Mouse (Mus musculus): ENCODE measurements at regions not wholly inside any gene's neighbourhood (a gene's known extent, or its start where the extent isn't known, plus 50 kb on each side); places are given as distances from the start of the nearest gene placed in this dataset.
A peak's percentile ranks its signal among the peaks of the same experiment; 100 is the strongest.

DNA sequence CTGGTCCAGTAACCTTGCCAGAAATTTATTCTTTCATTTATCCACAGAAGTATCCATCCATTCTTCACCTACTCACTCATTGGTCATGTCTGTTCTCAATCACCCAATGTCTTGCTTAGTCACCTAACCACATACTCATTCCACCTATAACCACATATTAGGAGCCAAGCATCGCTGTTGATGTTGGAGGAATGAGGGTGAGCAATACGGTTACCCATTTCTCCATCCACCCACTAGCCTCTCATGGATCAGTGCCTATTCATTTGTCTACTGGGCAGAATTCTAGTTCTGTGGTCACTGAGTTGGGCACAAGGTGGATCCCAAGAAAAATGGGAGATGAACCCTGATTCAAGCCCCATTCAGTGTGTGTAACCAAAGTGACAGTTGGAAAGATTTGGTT, 375.6 kb upstream of the Maf start:
- intact Hi-C loops (cut with DNase I) = no loop called here
- no peak for DNase-seq (ENCODE audit: extremely low spot score in 1 of 2, low spot score in 2 of 2)
- no peak overlapping the region for H3K27ac ChIP-seq
- no peak overlapping the region for H3K4me3 ChIP-seq
- no peak for TF ChIP-seq CTCF (IDR thresholded peaks at IDR 0.05)

DNA sequence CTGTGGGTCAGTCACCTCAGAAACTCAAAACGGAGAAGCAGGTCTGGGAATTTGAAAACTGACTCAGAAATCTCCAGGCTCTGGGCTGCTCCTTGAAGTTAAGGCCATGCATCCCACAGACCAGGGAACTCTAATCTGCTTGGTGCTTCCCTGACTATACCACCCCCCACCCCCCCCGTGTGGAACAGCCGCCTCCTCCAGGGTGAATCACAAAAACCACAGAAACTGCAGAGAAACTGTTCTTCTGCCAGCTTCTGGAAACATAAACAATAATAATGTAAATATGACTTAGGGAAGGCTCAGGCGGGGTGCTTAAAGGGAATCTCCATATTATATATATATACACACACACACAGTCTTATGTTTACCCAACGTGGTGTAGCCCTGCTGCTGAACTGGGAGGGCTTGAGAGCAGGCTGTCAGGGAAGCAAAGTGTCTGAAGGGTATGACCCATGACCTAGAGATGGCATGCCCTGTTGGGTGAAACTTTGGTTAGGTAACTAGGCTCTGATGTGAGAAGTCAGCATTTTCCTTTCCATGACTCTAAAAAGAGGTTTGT, 371.3 kb upstream of the Maf start:
- intact Hi-C loops (cut with DNase I) = no loop called here
- no peak overlapping the region for H3K27ac ChIP-seq
- H3K4me3 ChIP-seq = no peak overlapping the region
- TF ChIP-seq CTCF (IDR thresholded peaks at IDR 0.05) = no peak
- no peak for DNase-seq (ENCODE audit: extremely low spot score in 1 of 2, low spot score in 2 of 2)

DNA sequence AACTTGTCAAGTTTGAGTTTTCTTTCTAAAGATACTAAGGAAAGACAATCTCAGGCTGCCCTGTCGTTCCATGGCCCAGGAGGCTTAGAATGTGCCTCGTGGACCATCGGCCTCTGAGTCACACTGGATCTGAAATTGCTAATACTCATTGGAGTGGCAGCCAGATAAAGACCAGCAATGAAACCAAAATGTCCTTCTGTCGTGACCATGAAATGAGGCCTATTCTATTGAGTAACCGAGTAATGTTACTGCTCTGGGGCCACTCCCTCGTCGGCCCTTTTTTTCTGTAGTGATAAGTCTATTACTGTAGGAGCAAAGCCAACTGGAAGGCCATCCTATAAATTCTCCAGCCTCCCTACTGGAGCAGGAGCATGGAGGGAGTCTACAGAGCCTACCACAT, 363.9 kb upstream of the Maf start:
- no peak for TF ChIP-seq CTCF (IDR thresholded peaks at IDR 0.05)
- DNase-seq (ENCODE audit: extremely low spot score in 1 of 2, low spot score in 2 of 2) = no peak
- intact Hi-C loops (cut with DNase I) = no loop called here
- H3K4me3 ChIP-seq = no peak overlapping the region
- no peak overlapping the region for H3K27ac ChIP-seq

DNA sequence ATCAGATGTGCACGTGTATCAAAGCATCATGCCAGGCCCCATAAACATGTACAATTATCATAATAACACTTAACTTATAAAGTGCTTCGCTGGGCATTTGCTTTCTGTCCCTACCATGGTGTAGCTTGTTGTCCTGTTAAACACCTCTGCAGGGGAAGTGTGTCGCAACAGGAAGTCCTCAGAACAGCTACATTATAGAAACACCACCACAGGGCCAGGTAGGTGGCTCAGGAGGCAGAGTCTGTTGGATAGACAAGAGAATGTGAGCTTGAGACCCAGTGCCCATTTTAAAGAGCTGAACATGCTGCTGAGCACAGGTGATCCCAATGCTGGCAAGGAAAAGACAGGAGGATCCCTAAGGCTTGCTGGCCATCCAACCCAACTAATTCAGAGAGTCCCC, 361.9 kb upstream of the Maf start:
- no peak for TF ChIP-seq CTCF (IDR thresholded peaks at IDR 0.05)
- Histone ChIP-seq H3K4me3 (no peak overlapping the region), H3K27ac (no peak overlapping the region)
- intact Hi-C loops (cut with DNase I) = no loop called here
- no peak for DNase-seq (ENCODE audit: extremely low spot score in 1 of 2, low spot score in 2 of 2)

DNA sequence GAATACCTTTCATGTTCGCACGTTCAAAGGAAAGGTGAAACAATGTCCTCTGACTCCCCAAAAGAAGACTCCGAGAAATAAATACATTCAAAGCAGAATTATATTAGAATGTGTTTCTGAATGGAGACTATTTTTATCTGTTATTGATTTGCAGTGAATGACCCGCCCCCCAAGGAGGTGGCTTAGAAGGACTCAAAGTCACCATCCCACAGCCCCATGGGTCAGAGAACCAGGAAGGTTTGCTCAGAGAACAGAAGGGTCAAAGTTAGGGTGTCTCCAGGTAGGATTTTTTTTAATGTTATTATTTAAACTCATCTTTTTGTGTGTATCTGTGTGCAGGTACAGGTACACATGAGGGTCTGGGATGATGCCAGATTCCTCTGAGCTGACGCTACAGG, 360.4 kb upstream of the Maf start:
- no peak for TF ChIP-seq CTCF (IDR thresholded peaks at IDR 0.05)
- no peak for DNase-seq (ENCODE audit: extremely low spot score in 1 of 2, low spot score in 2 of 2)
- intact Hi-C loops (cut with DNase I) = no loop called here
- Histone ChIP-seq H3K27ac (no peak overlapping the region), H3K4me3 (no peak overlapping the region)

DNA sequence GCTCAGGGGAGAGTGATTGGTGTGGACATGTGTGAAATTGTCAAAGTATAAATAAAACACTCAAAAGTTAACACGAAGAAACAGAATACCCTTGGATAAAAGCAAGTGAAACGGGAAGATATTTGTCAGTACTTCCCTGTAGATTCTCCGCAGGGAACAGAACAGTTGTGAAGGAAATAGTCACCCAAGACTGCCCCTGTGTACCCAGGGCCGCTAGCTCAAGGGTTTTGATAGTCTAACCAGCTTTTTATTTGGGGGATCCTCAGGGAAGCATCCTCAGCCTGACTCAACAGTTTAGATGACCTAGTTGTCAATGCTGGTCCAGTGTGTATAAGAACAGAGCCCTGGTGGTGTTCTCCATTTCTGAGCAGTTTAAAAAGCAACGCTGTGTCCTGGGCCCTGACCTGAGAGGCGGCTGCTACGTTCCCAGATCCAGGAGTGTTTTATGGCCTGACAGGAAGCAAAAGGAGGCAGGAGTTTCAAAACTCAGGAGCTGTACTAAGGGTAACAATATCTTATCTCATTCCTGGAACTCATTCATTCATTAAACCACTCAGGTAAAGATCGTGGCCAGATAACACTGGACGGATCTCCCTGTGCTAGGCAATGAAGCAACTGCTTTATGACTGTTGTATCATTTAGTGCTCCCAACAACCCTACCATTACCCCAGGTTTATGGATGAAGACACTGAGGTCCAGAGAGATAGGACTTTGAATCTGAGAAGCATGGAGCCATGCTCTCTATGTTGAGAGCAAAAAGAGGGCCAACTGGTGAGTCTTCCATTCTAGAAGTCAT, 359.8 kb upstream of the Maf start:
- DNase-seq (ENCODE audit: extremely low spot score in 1 of 2, low spot score in 2 of 2) = no peak
- Histone ChIP-seq H3K4me3 (no peak overlapping the region), H3K27ac (no peak overlapping the region)
- intact Hi-C loops (cut with DNase I) = no loop called here
- no peak for TF ChIP-seq CTCF (IDR thresholded peaks at IDR 0.05)

DNA sequence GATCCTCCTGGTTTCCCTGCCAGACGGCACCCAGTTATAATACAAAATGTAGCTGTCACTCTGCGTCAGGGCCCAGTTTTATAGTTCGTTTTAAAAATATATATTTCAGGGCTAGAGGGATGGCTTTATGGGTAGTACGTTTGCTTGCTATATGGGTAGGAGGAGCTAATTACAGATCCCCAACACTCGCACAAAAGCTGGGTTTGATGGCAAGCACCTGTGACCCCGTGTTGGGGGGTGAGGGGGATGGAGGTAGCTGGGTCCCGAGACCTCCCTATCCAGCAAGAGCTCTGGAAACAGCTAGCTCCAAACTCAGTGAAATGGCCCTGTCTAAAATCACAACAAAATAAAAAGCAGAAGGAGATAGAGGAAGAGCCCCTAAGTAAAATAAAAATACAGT, 358.3 kb upstream of the Maf start:
- no peak for TF ChIP-seq CTCF (IDR thresholded peaks at IDR 0.05)
- intact Hi-C loops (cut with DNase I) = no loop called here
- Histone ChIP-seq H3K27ac (no peak overlapping the region), H3K4me3 (no peak overlapping the region)
- DNase-seq (ENCODE audit: extremely low spot score in 1 of 2, low spot score in 2 of 2) = no peak

DNA sequence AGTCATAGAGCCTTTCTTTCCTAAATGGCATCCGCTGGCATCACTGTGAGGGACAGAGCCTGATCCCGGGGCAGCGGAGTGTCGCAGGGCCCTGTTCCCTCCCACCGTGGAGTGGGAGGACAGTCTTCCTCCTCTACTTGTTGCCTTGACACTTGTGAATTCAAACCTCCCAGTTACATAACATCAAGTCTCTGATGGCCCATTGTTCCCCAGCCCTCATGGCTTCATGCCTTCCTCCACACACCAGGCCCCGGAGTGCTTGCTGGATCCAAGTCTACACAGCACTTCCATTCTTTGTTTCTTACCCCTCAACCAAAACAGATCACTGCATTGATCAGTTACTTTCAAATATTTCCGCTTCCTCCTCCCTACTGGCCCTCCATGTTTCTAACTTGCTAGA, 357.7 kb upstream of the Maf start:
- DNase-seq (ENCODE audit: extremely low spot score in 1 of 2, low spot score in 2 of 2) = no peak
- Histone ChIP-seq H3K4me3 (no peak overlapping the region), H3K27ac (no peak overlapping the region)
- TF ChIP-seq CTCF (IDR thresholded peaks at IDR 0.05) = no peak
- intact Hi-C loops (cut with DNase I) = no loop called here

DNA sequence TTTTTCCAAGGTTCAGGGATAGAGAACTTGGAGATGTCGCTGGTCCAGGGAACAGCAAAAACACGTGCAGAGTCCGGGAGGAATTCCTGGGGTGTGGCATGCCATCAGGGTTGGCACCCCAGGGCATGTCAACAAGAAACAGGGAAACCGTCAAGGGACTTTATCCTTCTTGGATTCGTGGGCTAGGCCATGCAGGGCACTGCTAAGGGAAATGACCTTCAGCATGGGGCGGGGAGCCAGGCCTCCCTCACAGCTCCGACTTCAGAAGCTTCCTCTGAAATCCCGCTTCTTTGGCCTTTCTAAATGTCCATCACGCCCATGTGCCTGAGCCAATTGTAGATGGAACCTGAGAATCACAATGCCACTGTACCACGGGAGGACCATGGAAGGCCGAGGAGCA, 357.0 kb upstream of the Maf start:
- no peak overlapping the region for H3K27ac ChIP-seq
- no peak for TF ChIP-seq CTCF (IDR thresholded peaks at IDR 0.05)
- intact Hi-C loops (cut with DNase I) = no loop called here
- H3K4me3 ChIP-seq = no peak overlapping the region
- no peak for DNase-seq (ENCODE audit: extremely low spot score in 1 of 2, low spot score in 2 of 2)

DNA sequence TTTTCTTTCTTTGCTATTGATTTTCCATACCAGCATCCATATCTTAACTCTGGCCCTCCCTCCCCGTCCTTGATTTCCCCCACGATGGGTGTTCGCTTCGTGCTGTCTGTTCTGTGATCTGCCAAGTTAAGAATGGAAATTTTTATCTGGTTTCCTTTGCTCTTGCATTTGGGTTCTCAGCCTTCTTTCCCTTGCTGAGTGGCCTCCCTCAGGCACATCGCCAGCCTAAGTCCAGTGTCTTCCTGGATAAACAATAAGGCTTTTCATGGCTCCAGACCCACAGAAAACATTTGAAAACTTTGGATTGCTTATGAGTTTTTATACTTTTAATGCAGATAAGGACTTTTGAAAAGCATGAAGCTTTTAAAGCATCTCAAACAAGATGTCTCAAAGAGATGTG, 355.9 kb upstream of the Maf start:
- TF ChIP-seq CTCF (IDR thresholded peaks at IDR 0.05) = no peak
- intact Hi-C loops (cut with DNase I) = no loop called here
- H3K27ac ChIP-seq = no peak overlapping the region

DNA sequence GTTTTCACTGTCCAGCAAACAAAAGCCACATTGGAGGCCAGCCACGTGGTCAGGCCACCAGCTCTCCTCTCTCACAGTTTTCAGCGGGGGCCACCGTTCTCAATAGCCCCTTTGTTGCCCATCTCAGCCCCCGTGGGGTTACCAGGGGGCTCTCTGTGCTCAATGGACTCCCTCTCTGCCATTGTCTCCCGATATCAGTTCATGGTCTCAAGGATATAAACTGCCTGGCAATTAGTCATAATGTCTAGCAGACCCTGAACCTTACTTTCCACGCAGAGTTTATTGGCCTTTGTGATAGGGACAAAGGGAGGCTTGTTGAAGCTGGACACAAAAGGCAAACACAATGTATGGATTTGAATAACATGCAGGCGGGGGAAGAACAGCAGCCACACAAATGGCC, 345.9 kb upstream of the Maf start:
- intact Hi-C loops (cut with DNase I) = no loop called here
- H3K4me3 ChIP-seq = no peak overlapping the region
- no peak for TF ChIP-seq CTCF (IDR thresholded peaks at IDR 0.05)
- H3K27ac ChIP-seq = no peak overlapping the region
- DNase-seq (ENCODE audit: extremely low spot score in 1 of 2, low spot score in 2 of 2) = peak in 1 of 2 experiments; percentile 9

More for the DNA sequence above, 355.9 kb upstream of the Maf start:
- no peak overlapping the region for H3K4me3 ChIP-seq
- DNase-seq (ENCODE audit: extremely low spot score in 1 of 2, low spot score in 2 of 2) = no peak

DNA sequence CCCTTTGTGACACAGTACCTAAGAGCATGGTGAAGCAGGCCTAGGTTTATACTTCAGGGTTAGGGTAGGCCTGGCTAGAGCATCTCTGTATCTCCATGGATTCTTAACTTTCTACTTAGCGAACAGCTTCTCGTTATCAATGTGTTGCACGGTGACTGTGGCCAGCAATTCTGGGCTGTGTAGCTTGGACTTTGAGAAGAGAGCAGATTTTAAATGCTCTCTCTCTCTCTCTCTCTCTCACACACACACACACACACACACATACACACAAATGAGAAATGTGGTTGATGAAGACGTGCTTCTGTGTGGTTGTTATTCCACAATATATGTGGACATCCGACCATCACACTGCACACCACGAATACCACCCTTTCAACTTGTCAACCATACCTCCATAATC, 345.4 kb upstream of the Maf start:
- no peak for TF ChIP-seq CTCF (IDR thresholded peaks at IDR 0.05)
- no peak for DNase-seq (ENCODE audit: extremely low spot score in 1 of 2, low spot score in 2 of 2)
- Histone ChIP-seq H3K27ac (no peak overlapping the region), H3K4me3 (no peak overlapping the region)
- intact Hi-C loops (cut with DNase I) = no loop called here

DNA sequence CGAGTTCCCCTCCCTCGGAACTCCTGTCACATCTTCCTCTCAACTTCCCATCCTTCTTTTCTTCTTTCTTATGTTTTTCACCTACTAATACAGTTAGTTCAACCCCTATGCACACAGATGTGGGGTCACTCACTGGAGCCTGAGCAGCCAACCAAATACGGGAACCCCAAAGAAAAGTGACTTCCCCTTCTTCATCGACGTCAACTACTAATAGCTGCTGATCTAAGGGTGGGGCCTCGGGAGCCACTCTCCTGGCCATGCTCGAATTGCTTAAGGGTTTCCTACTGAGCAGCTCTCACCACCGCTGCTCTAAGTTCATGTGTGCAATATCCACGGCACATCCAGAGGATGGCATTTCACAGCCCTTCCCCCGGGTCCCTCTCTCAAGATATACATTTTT, 340.9 kb upstream of the Maf start:
- no peak overlapping the region for H3K27ac ChIP-seq
- intact Hi-C loops (cut with DNase I) = no loop called here
- no peak for DNase-seq (ENCODE audit: extremely low spot score in 1 of 2, low spot score in 2 of 2)
- no peak for TF ChIP-seq CTCF (IDR thresholded peaks at IDR 0.05)
- H3K4me3 ChIP-seq = no peak overlapping the region

Data from left cerebral cortex, adult 2 months (tissue).